Comparison of ENCODE assay signal across 9 mouse cellular contexts in the genomic region with DNA sequence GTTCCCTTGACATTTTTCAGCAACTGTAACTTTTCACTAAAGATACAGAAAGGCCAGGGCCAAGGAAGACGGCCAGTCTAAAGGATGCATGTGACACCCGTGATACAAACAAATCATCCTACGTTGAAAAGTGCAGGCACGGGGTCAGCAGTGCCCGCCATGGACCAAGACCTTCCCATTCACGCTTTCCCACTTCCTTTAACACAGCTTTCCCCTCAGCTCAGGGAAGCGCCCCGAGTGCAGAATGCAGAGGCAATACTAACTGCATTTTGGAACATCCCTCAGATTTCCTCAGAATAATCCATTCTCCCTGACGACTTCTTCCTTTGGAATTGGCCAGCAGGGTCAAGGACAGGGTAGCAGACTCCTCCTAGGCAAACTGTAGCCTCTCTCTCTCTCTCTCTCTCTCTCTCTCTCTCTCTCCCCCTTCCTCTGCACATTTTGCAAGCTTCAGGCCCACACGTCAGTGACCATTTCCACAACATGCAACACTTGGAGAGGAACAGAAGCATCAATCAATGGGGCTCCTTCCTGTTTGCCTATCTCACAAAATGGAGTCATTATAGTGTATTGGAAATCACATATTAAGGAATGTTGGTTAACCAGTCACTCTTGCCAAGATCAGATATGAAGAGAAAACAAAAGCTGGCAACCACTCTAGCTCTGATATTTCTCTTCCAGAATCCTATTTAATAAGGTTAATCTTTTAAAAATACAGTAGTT. TPM values are rescaled to one million over a fixed set of nuclear protein-coding genes. Genes with fewer than 3 reads are reported as not detected.
DNase-seq lines count a peak whose midpoint lies in the region; ATAC-seq and TF ChIP-seq lines count a peak whose summit lies in the region.
"Had no signal": no experiment of that assay in that cellular context is flagged by ENCODE, and none has a peak within 500 bp of the region (broad histone marks: within the 10 kb centered on the region; RNA-seq: fewer than 3 reads in every experiment).

No protein-coding gene starts in this region.

- H3K4me3 ChIP-seq in forebrain, embryonic 14.5 days (ENCODE audit: low read depth, low read length), result no peak overlapping the region
- H3K4me3 ChIP-seq in forebrain, embryonic 10.5 days, result no peak overlapping the region
- peak overlapping the region; percentile 24 for H3K4me3 ChIP-seq in lung, adult 2 months (replicated peaks; ENCODE audit: extremely low read depth, low read depth, low read length)
- no peak overlapping the region for H3K4me3 ChIP-seq in intestine, postnatal 0 days (ENCODE audit: low read depth, low read length)
- H3K4me3 ChIP-seq in olfactory bulb, adult 2 months (ENCODE audit: insufficient read depth, low read depth, low read length), result peak overlapping the region; percentile 35

- peak overlapping the region; percentile 25; the same call in 1 of the 2 replicates for H3K4me2 ChIP-seq in forebrain, embryonic 14.5 days (ENCODE audit: low read length)
- H3K4me2 ChIP-seq in intestine, postnatal 0 days (replicated peaks; ENCODE audit: low read depth), result peak overlapping the region; percentile 53

- TF ChIP-seq POLR2A in lung, adult 2 months (IDR thresholded peaks at IDR 0.05; ENCODE audit: borderline replicate concordance, extremely low read depth, low read depth, low read length), result no peak
- TF ChIP-seq POLR2A in olfactory bulb, adult 2 months (IDR thresholded peaks at IDR 0.05; ENCODE audit: insufficient read depth, low read depth, low read length), result no peak

- peaks cover 13% of the 10 kb centered on the region; the same call in 1 of the 2 replicates for H3K4me1 ChIP-seq in forebrain, embryonic 14.5 days (ENCODE audit: control insufficient read depth, insufficient read depth, low read length)
- H3K4me1 ChIP-seq in forebrain, embryonic 10.5 days, result peaks cover 79% of the 10 kb centered on the region
- H3K4me1 ChIP-seq in lung, adult 2 months (ENCODE audit: control insufficient read depth, insufficient read depth, low read length), result peaks cover 27% of the 10 kb centered on the region
- peaks cover 8% of the 10 kb centered on the region for H3K4me1 ChIP-seq in intestine, postnatal 0 days (replicated peaks; ENCODE audit: control insufficient read depth, insufficient read depth, low read length)
- peaks cover 30% of the 10 kb centered on the region for H3K4me1 ChIP-seq in olfactory bulb, adult 2 months (ENCODE audit: control insufficient read depth, insufficient read depth, low read length)

- 78% methylated on average over 10 of the region's 10 CpGs for WGBS in forebrain, embryonic 14.5 days
- WGBS in forebrain, embryonic 10.5 days, result 73% methylated on average over 10 of the region's 10 CpGs
- WGBS in lung, adult 2 months, result 20% methylated on average over 10 of the region's 10 CpGs
- WGBS in intestine, postnatal 0 days, result 18% methylated on average over 10 of the region's 10 CpGs
- WGBS in olfactory bulb, adult 2 months, result 26% methylated on average over 10 of the region's 10 CpGs

- H3K9me3 ChIP-seq in forebrain, embryonic 14.5 days (replicated peaks; ENCODE audit: control insufficient read depth, low read length), result no peaks in the 10 kb centered on the region
- no peaks in the 10 kb centered on the region for H3K9me3 ChIP-seq in forebrain, embryonic 10.5 days
- no peaks in the 10 kb centered on the region for H3K9me3 ChIP-seq in intestine, postnatal 0 days (ENCODE audit: control insufficient read depth)

- H3K27me3 ChIP-seq in forebrain, embryonic 14.5 days (replicated peaks; ENCODE audit: control insufficient read depth, insufficient read depth, low read length), result no peaks in the 10 kb centered on the region
- peaks cover 3% of the 10 kb centered on the region; the same call in 1 of the 2 replicates for H3K27me3 ChIP-seq in forebrain, embryonic 10.5 days (ENCODE audit: poor library complexity, severe bottlenecking)
- no peaks in the 10 kb centered on the region for H3K27me3 ChIP-seq in intestine, postnatal 0 days (replicated peaks; ENCODE audit: control insufficient read depth, insufficient read depth, low read length)

- no peak for ATAC-seq in forebrain, embryonic 14.5 days
- no peak for ATAC-seq in intestine, postnatal 0 days
- no peak for ATAC-seq in activated CD4-positive, CD25-positive, alpha-beta regulatory T cell, adult 4 months

- H3K9ac ChIP-seq in forebrain, embryonic 14.5 days (ENCODE audit: low read length), result no peak overlapping the region
- H3K9ac ChIP-seq in intestine, postnatal 0 days (ENCODE audit: low read depth, low read length), result no peak overlapping the region

- H3K36me3 ChIP-seq in forebrain, embryonic 14.5 days (ENCODE audit: control insufficient read depth, insufficient read depth, low read length), result no peaks in the 10 kb centered on the region
- no peaks in the 10 kb centered on the region for H3K36me3 ChIP-seq in forebrain, embryonic 10.5 days (replicated peaks)
- H3K36me3 ChIP-seq in intestine, postnatal 0 days (ENCODE audit: control insufficient read depth, insufficient read depth), result no peaks in the 10 kb centered on the region

- TF ChIP-seq CTCF in lung, adult 2 months (IDR thresholded peaks at IDR 0.05; ENCODE audit: insufficient read depth, low read length), result no peak
- no peak for TF ChIP-seq CTCF in intestine, postnatal 0 days (IDR thresholded peaks at IDR 0.05; ENCODE audit: low read depth)
- TF ChIP-seq CTCF in olfactory bulb, adult 2 months (IDR thresholded peaks at IDR 0.05; ENCODE audit: insufficient read depth, low read depth, low read length), result no peak

- H3K27ac ChIP-seq in forebrain, embryonic 14.5 days (ENCODE audit: low read depth, low read length), result 0 out of 2 replicates have a peak overlapping the region, but pooled peaks have one; percentile 14
- H3K27ac ChIP-seq in forebrain, embryonic 10.5 days, result no peak overlapping the region
- peak overlapping the region; percentile 73 for H3K27ac ChIP-seq in intestine, postnatal 0 days (ENCODE audit: low read depth, low read length)
- H3K27ac ChIP-seq in olfactory bulb, adult 2 months (ENCODE audit: insufficient read depth, low read depth, low read length), result peak overlapping the region; percentile 59

- DNase-seq in forebrain, embryonic 14.5 days (ENCODE audit: low spot score), result no peak
- DNase-seq in forebrain, embryonic 10.5 days (ENCODE audit: extremely low spot score, low spot score), result no peak
- no peak for DNase-seq in lung, adult 2 months
- DNase-seq in lung, postnatal 25 days (ENCODE audit: low spot score), result no peak
- no peak for DNase-seq in cerebellum, postnatal 4 days (ENCODE audit: low spot score in 2 of 2)
- DNase-seq: gastrocnemius, postnatal 25 days had no signal

RNA-seq across cellular contexts. Expression of gene Map3k1, which starts 3.7 kb away (rescaled TPM):
- polyA plus RNA-seq in forebrain, embryonic 14.5 days (2014; fragmentation: Nextera tagmentation; extraction: Ambion mirVana), result 9.5 and 11.6 TPM in 2 replicates
- polyA plus RNA-seq in forebrain, embryonic 10.5 days (2016; fragmentation: Nextera tagmentation; extraction: Ambion mirVana), result 13.4 and 13.9 TPM in 2 replicates
- 17.0 and 22.2 TPM in 2 replicates for polyA plus RNA-seq in lung, adult 2 months (2012; rRNA removed)
- polyA plus RNA-seq in intestine, postnatal 0 days (2015; fragmentation: Nextera tagmentation; extraction: Ambion mirVana), result 11.8 and 14.6 TPM in 2 replicates
- polyA plus RNA-seq in olfactory bulb, adult 2 months (2012; ENCODE audit: insufficient read depth, insufficient read length, low replicate concordance, missing spikeins), result 135 TPM in 1 of 2 replicates, not detected in the other
- 100 to 1,000 TPM in 1 of 2 experiments, 10 to 100 TPM in 1; 84.4 to 102 TPM for polyA plus RNA-seq in activated CD4-positive, CD25-positive, alpha-beta regulatory T cell, adult 4 months (2017; shearing (Covaris generic))

Comparison
In these comparisons a context has a peak if more than half of its experiments do, and no peak if none do; other contexts are left out.
1. H3K4me3 ChIP-seq: peak in lung, adult 2 months (single experiment) and olfactory bulb, adult 2 months (single experiment); none in forebrain, embryonic 14.5 days (single experiment), forebrain, embryonic 10.5 days (single experiment) and intestine, postnatal 0 days (single experiment).